Mouse (Mus musculus) hindbrain, embryonic 11.5 days (tissue): ENCODE measurements around the gene Cpeb4. TPM values are rescaled to one million over a fixed set of nuclear protein-coding genes. Genes with fewer than 3 reads are reported as not detected.

ENCODE experiments used
- ATAC-seq: fragments of 200-750 bp; cut with Nextera tagmentation; 2 replicates; pipeline ENCODE4 v1.8.0; 2017; ENCODE audit warnings: mild to moderate bottlenecking, moderate TSS enrichment, moderate library complexity; ENCODE audit not compliant: low FRiP score
- DNase-seq: peaks from one replicate; pipeline ENCODE4 v3.0.0-alpha.2; 2015; ENCODE audit warnings: low spot score
- H3K27ac ChIP-seq: fragments of 300-500 bp; sonication (generic); 2 replicates; pipeline ENCODE4 v1.5.1; 2014; ENCODE audit warnings: mild to moderate bottlenecking, low read depth, low read length
- H3K27me3 ChIP-seq: fragments of 300-500 bp; sonication (generic); 2 replicates; pipeline ENCODE4 v1.6.1; 2014; ENCODE audit warnings: mild to moderate bottlenecking, low read length, moderate library complexity, mixed read lengths; ENCODE audit not compliant: control insufficient read depth, insufficient read depth
- H3K36me3 ChIP-seq: fragments of 300-500 bp; sonication (generic); 2 replicates; pipeline ENCODE4 v1.6.1; 2014; ENCODE audit warnings: mild to moderate bottlenecking, low read length, moderate library complexity, mixed read lengths; ENCODE audit not compliant: control insufficient read depth, insufficient read depth
- H3K4me1 ChIP-seq: fragments of 300-500 bp; sonication (generic); replicated peaks from 2 replicates; pipeline ENCODE4 v1.6.1; 2014; ENCODE audit warnings: low read length, mixed read lengths; ENCODE audit not compliant: control insufficient read depth, insufficient read depth
- H3K4me2 ChIP-seq: fragments of 300-500 bp; sonication (generic); replicated peaks from 2 replicates; pipeline ENCODE4 v1.6.1; 2014; ENCODE audit warnings: mild to moderate bottlenecking, low read depth, low read length
- H3K4me3 ChIP-seq: fragments of 300-500 bp; sonication (generic); 2 replicates; pipeline ENCODE4 v1.5.1; 2014; ENCODE audit warnings: low read depth, low read length
- H3K9ac ChIP-seq: fragments of 300-500 bp; sonication (generic); 2 replicates; pipeline ENCODE4 v1.6.1; 2014; ENCODE audit warnings: low read depth, low read length
- H3K9me3 ChIP-seq: fragments of 300-500 bp; sonication (generic); 2 replicates; pipeline ENCODE4 v1.6.1; 2016; ENCODE audit warnings: low read length; ENCODE audit not compliant: control insufficient read depth
- WGBS: fragments of 180-500 bp; shearing (Covaris S2); extraction: QIAGEN DNeasy Blood & Tissue Kit; methylation state at CpG from one replicate; pipeline ENCODE4 v1.1.7; 2014; 5-methylcytosine and 5-hydroxymethylcytosine counted together
- polyA plus RNA-seq: library from polyadenylated mRNA; unstranded; fragments of >200 nt; fragmentation: Nextera tagmentation; extraction: Ambion mirVana; gene quantifications from 2 replicates; pipeline ENCODE4 v1.2.1, GENCODE M21; 2014

The Cpeb4 gene
- 14.3 and 16.7 TPM in 2 replicates for polyA plus RNA-seq

GRCm38 (mm10) chr11:31871911-31872310 lies at the start of gene Cpeb4:
TSS of gene Cpeb4 (plus strand) at chr11:31872211.
- Histone ChIP-seq H3K4me1 (no peaks in the 10 kb centered on the region), H3K4me2 (peak within 1 kb of the TSS; percentile 53), H3K9me3 (no peaks in the 10 kb centered on the region), H3K27ac (peak within 1 kb of the TSS; percentile 79), H3K4me3 (peak within 1 kb of the TSS; percentile 88), H3K27me3 (no peaks in the 10 kb centered on the region), H3K36me3 (no peaks in the 10 kb centered on the region), H3K9ac (peak within 1 kb of the TSS; percentile 79)
- DNase-seq = no peak
- whole genome bisulfite sequencing = 80% methylated on average over 4 of the region's 4 CpGs
- ATAC-seq = no peak

GRCm38 (mm10) chr11:31822556-31822955 lies 49.5 kb upstream of the Cpeb4 start:
- Histone ChIP-seq H3K27ac (no peak overlapping the region), H3K4me2 (no peak overlapping the region), H3K4me1 (no peaks in the 10 kb centered on the region), H3K4me3 (no peak overlapping the region), H3K9me3 (no peaks in the 10 kb centered on the region), H3K9ac (no peak overlapping the region), H3K36me3 (no peaks in the 10 kb centered on the region), H3K27me3 (no peaks in the 10 kb centered on the region)
- no peak for ATAC-seq
- WGBS = 88% methylated on average over 9 of the region's 9 CpGs
- no peak for DNase-seq

GRCm38 (mm10) chr11:31823513-31823912 lies 48.5 kb upstream of the Cpeb4 start:
- Histone ChIP-seq H3K36me3 (no peaks in the 10 kb centered on the region), H3K4me2 (no peak overlapping the region), H3K27me3 (no peaks in the 10 kb centered on the region), H3K27ac (no peak overlapping the region), H3K9me3 (no peaks in the 10 kb centered on the region), H3K4me3 (no peak overlapping the region), H3K9ac (no peak overlapping the region), H3K4me1 (no peaks in the 10 kb centered on the region)
- WGBS = 89% methylated on average over 7 of the region's 7 CpGs
- DNase-seq (no peak), ATAC-seq (no peak)

GRCm38 (mm10) chr11:31824504-31825166 lies 47.4 kb upstream of the Cpeb4 start:
- H3K4me2 ChIP-seq = no peak overlapping the region
- no peak overlapping the region for H3K27ac ChIP-seq
- no peaks in the 10 kb centered on the region for H3K4me1 ChIP-seq
- no peak overlapping the region for H3K4me3 ChIP-seq
- no peak for ATAC-seq
- WGBS = 79% methylated on average over 14 of the region's 14 CpGs
- H3K9me3 ChIP-seq = no peaks in the 10 kb centered on the region
- H3K36me3 ChIP-seq = no peaks in the 10 kb centered on the region
- H3K9ac ChIP-seq = no peak overlapping the region
- no peaks in the 10 kb centered on the region for H3K27me3 ChIP-seq
- no peak for DNase-seq

DNA sequence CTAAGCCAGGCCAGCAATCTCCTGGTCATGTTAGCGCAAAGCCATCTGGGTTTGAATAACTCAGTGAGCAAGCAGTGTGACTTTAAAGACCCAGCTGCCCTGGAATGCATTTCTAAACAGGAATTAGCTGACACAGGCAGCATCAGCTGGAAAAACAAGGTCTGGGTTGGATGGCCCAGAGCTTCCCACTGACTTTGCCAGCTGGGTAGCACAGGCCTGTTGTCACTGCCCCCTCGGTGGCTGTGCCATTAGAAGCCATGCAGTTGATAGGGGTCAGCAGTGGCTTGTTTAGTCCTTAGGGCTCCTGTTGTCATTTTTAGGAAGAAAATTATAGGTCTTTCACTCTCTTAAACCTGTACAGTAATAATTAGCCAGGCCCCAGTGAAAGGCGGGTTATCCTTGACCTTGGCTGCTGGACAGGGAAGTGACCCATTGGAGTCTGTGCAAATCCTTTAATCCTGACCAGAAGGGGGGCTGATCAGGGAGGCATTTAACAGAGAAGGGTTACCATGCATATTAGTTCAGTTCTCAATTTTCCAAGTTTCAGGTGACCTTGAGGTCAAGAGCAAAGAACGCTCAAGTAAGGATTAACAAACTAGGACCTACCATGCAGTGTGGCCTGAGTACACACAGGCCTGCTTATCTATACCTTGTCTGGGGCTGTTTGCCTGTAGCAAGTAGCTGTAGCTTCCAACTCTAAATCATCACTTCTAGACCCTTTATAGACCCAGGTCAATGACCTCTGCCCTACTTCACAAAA lies 43.8 kb upstream of the Cpeb4 start:
- ATAC-seq (no peak), DNase-seq (no peak)
- Histone ChIP-seq H3K36me3 (no peaks in the 10 kb centered on the region), H3K9ac (no peak overlapping the region), H3K4me2 (no peak overlapping the region), H3K9me3 (no peaks in the 10 kb centered on the region), H3K4me3 (no peak overlapping the region), H3K4me1 (0 out of 2 replicates have a peak, but pooled peaks cover 3% of the 10 kb centered on the region), H3K27ac (no peak overlapping the region), H3K27me3 (no peaks in the 10 kb centered on the region)
- WGBS = 66% methylated on average over 4 of the region's 4 CpGs

- Histone ChIP-seq H3K9me3 (no peaks in the 10 kb centered on the region), H3K27me3 (no peaks in the 10 kb centered on the region), H3K9ac (no peak overlapping the region), H3K4me2 (no peak overlapping the region), H3K27ac (no peak overlapping the region), H3K36me3 (no peaks in the 10 kb centered on the region), H3K4me1 (0 out of 2 replicates have a peak, but pooled peaks cover 3% of the 10 kb centered on the region), H3K4me3 (no peak overlapping the region)
- 76% methylated on average over 2 of the region's 2 CpGs for WGBS
- DNase-seq (no peak), ATAC-seq (no peak)
Measured at GRCm38 (mm10) chr11:31828771-31829072, 43.3 kb upstream of the Cpeb4 start.

DNA sequence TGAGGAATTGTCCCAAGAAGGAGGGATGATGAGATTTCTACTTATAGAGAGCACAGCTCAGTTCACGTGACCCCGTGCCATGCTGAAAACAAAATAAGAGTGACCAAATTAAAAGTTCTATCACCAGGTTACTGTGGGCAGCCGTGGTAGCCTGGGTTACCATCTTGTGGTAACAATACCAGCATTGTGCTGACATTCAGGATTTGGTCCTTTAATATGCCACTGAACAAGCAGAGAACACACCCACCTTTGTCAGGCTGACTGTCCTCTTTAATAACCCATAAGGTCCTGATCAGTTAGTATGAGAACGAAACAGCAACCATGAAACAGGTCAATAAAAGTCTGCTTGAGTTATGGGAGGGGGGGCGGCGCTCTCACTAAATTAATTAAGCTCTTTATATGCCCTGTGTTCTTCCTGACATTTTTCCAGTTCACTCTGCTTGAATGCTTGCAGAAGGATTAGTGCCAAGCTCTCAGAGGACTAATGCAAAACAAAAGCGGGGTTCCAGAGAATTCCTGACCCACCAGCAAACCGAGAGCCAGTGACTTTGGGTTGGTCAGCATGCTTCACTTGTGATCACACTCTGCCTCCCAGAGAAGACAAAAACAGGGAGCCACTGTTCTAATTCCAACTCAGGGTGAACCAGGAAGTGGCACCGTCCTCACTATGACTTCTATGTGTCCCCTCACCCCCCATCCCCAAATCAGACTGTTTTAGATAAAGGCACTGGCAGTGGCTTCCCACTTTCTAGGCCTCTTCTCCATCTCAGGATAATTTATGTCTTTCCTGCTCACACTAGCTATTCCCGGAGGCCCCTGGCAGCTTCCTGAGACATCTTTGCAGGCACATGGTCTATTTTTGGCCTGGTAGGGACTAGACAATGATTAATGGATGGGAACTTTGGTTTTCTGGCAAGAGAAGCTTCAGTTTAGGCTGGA lies 41.5 kb upstream of the Cpeb4 start:
- H3K27me3 ChIP-seq = no peaks in the 10 kb centered on the region
- ATAC-seq (peak; percentile 30; the same call in 1 of the 2 replicates), DNase-seq (no peak)
- no peak overlapping the region for H3K4me2 ChIP-seq
- no peak overlapping the region for H3K27ac ChIP-seq
- H3K4me1 ChIP-seq = 0 out of 2 replicates have a peak, but pooled peaks cover 3% of the 10 kb centered on the region
- no peak overlapping the region for H3K4me3 ChIP-seq
- no peaks in the 10 kb centered on the region for H3K36me3 ChIP-seq
- WGBS = 66% methylated on average over 10 of the region's 10 CpGs
- H3K9ac ChIP-seq = no peak overlapping the region
- no peaks in the 10 kb centered on the region for H3K9me3 ChIP-seq

DNA sequence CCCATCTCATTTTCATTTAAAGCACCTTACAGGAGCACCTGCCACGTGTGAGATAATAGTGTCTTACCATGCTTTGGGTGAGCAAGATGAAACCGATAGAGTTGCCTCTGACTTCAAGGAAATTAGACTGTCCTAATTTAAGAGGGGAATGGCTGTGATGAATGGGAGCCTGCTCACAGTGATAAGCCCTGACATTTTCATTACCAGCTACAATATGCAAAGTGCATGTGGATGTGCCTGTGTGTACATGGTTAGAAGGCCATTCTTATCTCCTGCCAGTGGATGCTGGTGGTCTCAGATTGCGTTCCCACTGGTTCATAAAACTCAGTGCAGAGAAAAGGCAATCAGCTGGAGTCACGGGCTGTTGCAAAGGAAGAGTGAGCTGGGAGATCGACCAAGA lies 40.6 kb upstream of the Cpeb4 start:
- Histone ChIP-seq H3K9me3 (no peaks in the 10 kb centered on the region), H3K4me1 (0 out of 2 replicates have a peak, but pooled peaks cover 3% of the 10 kb centered on the region), H3K4me3 (no peak overlapping the region), H3K36me3 (no peaks in the 10 kb centered on the region), H3K27ac (no peak overlapping the region), H3K9ac (no peak overlapping the region), H3K4me2 (no peak overlapping the region), H3K27me3 (no peaks in the 10 kb centered on the region)
- DNase-seq (no peak), ATAC-seq (no peak)
- 77% methylated on average over 5 of the region's 5 CpGs for WGBS
